ENCODE assay signal across 12 mouse cellular contexts in genomic region chr10:5846939-5847338, GRCm38 (mm10). TPM values are rescaled to one million over a fixed set of nuclear protein-coding genes. Genes with fewer than 3 reads are reported as not detected.
A peak's percentile ranks its signal among the peaks of the same experiment; 100 is the strongest.
DNase-seq lines count a peak whose midpoint lies in the region; ATAC-seq and TF ChIP-seq lines count a peak whose summit lies in the region.
"Had no signal": no experiment of that assay in that cellular context is flagged by ENCODE, and none has a peak within 500 bp of the region (broad histone marks: within the 10 kb centered on the region; RNA-seq: fewer than 3 reads in every experiment).

No protein-coding gene starts in this region.

- in situ Hi-C loops in CH12.LX (cut with MboI; ENCODE audit: low pct_ligation_motif_present, low pct_unique_long_range_greater_than_20kb, low sequenced_read_pairs) = loop anchor here (10.0 kb wide), 1 partner anchor 52 kb away; no protein-coding TSS in a partner anchor

- H3K9ac ChIP-seq in kidney, postnatal 0 days (ENCODE audit: low read depth, low read length) = no peak overlapping the region
- H3K9ac ChIP-seq in CH12.LX (ENCODE audit: insufficient read depth, low read depth) = no peak overlapping the region
- H3K9ac ChIP-seq in forebrain, postnatal 0 days = no peak overlapping the region
- H3K9ac ChIP-seq: limb, embryonic 15.5 days had no signal

- TF ChIP-seq POLR2A in cerebellum, adult 2 months (IDR thresholded peaks at IDR 0.05; ENCODE audit: borderline replicate concordance, insufficient read depth, low read length) = no peak
- no peak for TF ChIP-seq POLR2A in CH12.LX (IDR thresholded peaks at IDR 0.05; ENCODE audit: low read depth, low read length)

- no peak for ATAC-seq in kidney, postnatal 0 days (replicated peaks; ENCODE audit: low FRiP score, low read depth)
- ATAC-seq in forebrain, postnatal 0 days = peak; percentile 67

- H3K27me3 ChIP-seq in cerebellum, adult 2 months (ENCODE audit: control insufficient read depth, insufficient read depth, low read length) = no peaks in the 10 kb centered on the region
- no peaks in the 10 kb centered on the region for H3K27me3 ChIP-seq in kidney, postnatal 0 days (ENCODE audit: insufficient read depth, low read length)
- no peaks in the 10 kb centered on the region for H3K27me3 ChIP-seq in CH12.LX (replicated peaks)
- H3K27me3 ChIP-seq in forebrain, postnatal 0 days (ENCODE audit: insufficient read depth, low read length) = no peaks in the 10 kb centered on the region
- H3K27me3 ChIP-seq: limb, embryonic 15.5 days had no signal

- peak in 1 of 2 experiments; percentile 25 for DNase-seq in cerebellum, adult 2 months
- no peak for DNase-seq in cerebellum, postnatal 36 days
- peak; percentile 74 for DNase-seq in kidney, postnatal 0 days (ENCODE audit: low spot score)
- DNase-seq in kidney, adult 11 months = no peak
- DNase-seq in CH12.LX (ENCODE audit: extremely low read depth) = peak; percentile 29
- DNase-seq in forebrain, postnatal 0 days = peak; percentile 64
- DNase-seq in gastrocnemius, postnatal 10 days = no peak
- no peak for DNase-seq in B cell, adult 2 months
- DNase-seq: cerebellum, adult 11-12 months; kidney, postnatal 4 days; right cerebral cortex, postnatal 4 days had no signal

- no peak overlapping the region for H3K27ac ChIP-seq in cerebellum, adult 2 months (ENCODE audit: insufficient read depth, low read length)
- H3K27ac ChIP-seq in kidney, postnatal 0 days = no peak overlapping the region
- no peak overlapping the region for H3K27ac ChIP-seq in CH12.LX (ENCODE audit: insufficient read depth, low read depth)
- no peak overlapping the region for H3K27ac ChIP-seq in forebrain, postnatal 0 days (ENCODE audit: low read depth, low read length)
- H3K27ac ChIP-seq: limb, embryonic 15.5 days had no signal

- peak; percentile 8; the same call in 1 of the 2 replicates for TF ChIP-seq CTCF in cerebellum, adult 2 months (IDR thresholded peaks at IDR 0.05; ENCODE audit: borderline replicate concordance, insufficient read depth, low read depth, low read length)
- TF ChIP-seq CTCF in kidney, postnatal 0 days (IDR thresholded peaks at IDR 0.05; ENCODE audit: low read depth) = peak; percentile 78
- peak in 1 of 2 experiments; percentile 74; a peak in 2 of 4 replicates for TF ChIP-seq CTCF in CH12.LX (conservative IDR thresholded peaks at IDR 0.05 in 1 of 2, IDR thresholded peaks at IDR 0.05 in 1 of 2; ENCODE audit: low read depth in 2 of 2, low read length in 2 of 2)
- TF ChIP-seq CTCF in forebrain, postnatal 0 days (IDR thresholded peaks at IDR 0.05; ENCODE audit: low read depth) = peak; percentile 73

- TF ChIP-seq RAD21 in CH12.LX (IDR thresholded peaks at IDR 0.05; ENCODE audit: low read depth, low read length) = peak; percentile 92

- H3K79me2 ChIP-seq in CH12.LX (replicated peaks; ENCODE audit: control insufficient read depth, extremely low read depth, insufficient read depth, poor library complexity, severe bottlenecking) = no peaks in the 10 kb centered on the region

- no peaks in the 10 kb centered on the region for H3K36me3 ChIP-seq in kidney, postnatal 0 days (ENCODE audit: insufficient read depth, low read length)
- H3K36me3 ChIP-seq in CH12.LX (replicated peaks in 1 of 2; ENCODE audit: control insufficient read depth in 1 of 2, insufficient read depth in 1 of 2, low read length in 1 of 2) = no peaks in the 10 kb centered on the region
- no peaks in the 10 kb centered on the region for H3K36me3 ChIP-seq in forebrain, postnatal 0 days (ENCODE audit: insufficient read depth)
- H3K36me3 ChIP-seq: limb, embryonic 15.5 days had no signal

- no peak overlapping the region for H3K4me2 ChIP-seq in kidney, postnatal 0 days (ENCODE audit: low read length)
- no peak overlapping the region for H3K4me2 ChIP-seq in CH12.LX (ENCODE audit: insufficient read depth, low read depth, poor library complexity, severe bottlenecking)
- H3K4me2 ChIP-seq in forebrain, postnatal 0 days (ENCODE audit: low read depth) = no peak overlapping the region
- H3K4me2 ChIP-seq: limb, embryonic 15.5 days had no signal

- no peak for TF ChIP-seq EP300 in CH12.LX (IDR thresholded peaks at IDR 0.05; ENCODE audit: low read length)

- H3K9me3 ChIP-seq in kidney, postnatal 0 days (replicated peaks; ENCODE audit: low read length) = no peaks in the 10 kb centered on the region
- no peaks in the 10 kb centered on the region for H3K9me3 ChIP-seq in CH12.LX (replicated peaks; ENCODE audit: low read length)
- no peaks in the 10 kb centered on the region for H3K9me3 ChIP-seq in forebrain, postnatal 0 days (ENCODE audit: low read length)
- H3K9me3 ChIP-seq: limb, embryonic 15.5 days had no signal

- 7% methylated on average over 2 of the region's 2 CpGs for WGBS in cerebellum, adult 2 months
- WGBS in kidney, postnatal 0 days = 23% methylated on average over 2 of the region's 2 CpGs
- WGBS in forebrain, postnatal 0 days = 19% methylated on average over 2 of the region's 2 CpGs

- dilution Hi-C loops in CH12.LX (cut with MboI; ENCODE audit: extremely low pct_ligation_motif_present, extremely low pct_unique_long_range_greater_than_20kb, low sequenced_read_pairs) = no loop called here

- no peak overlapping the region for H3K4me3 ChIP-seq in cerebellum, adult 2 months (replicated peaks; ENCODE audit: insufficient read depth, low read depth, low read length)
- no peak overlapping the region for H3K4me3 ChIP-seq in kidney, postnatal 0 days (replicated peaks; ENCODE audit: low read depth, low read length)
- H3K4me3 ChIP-seq in CH12.LX (replicated peaks in 1 of 3; ENCODE audit: low read depth in 2 of 3, low read length in 2 of 3, poor library complexity in 1 of 3) = no peak overlapping the region
- no peak overlapping the region for H3K4me3 ChIP-seq in forebrain, postnatal 0 days (ENCODE audit: low read depth, low read length)
- H3K4me3 ChIP-seq: limb, embryonic 15.5 days had no signal

- no peaks in the 10 kb centered on the region; the same call in 1 of the 2 replicates for H3K4me1 ChIP-seq in cerebellum, adult 2 months (ENCODE audit: control insufficient read depth, insufficient read depth, low read length)
- no peaks in the 10 kb centered on the region for H3K4me1 ChIP-seq in kidney, postnatal 0 days (replicated peaks; ENCODE audit: insufficient read depth, low read length)
- no peaks in the 10 kb centered on the region for H3K4me1 ChIP-seq in CH12.LX (ENCODE audit: control insufficient read depth in 1 of 2, insufficient read depth in 2 of 2)
- no peaks in the 10 kb centered on the region for H3K4me1 ChIP-seq in forebrain, postnatal 0 days (ENCODE audit: insufficient read depth)
- H3K4me1 ChIP-seq: limb, embryonic 15.5 days had no signal

TF ChIP-seq in CH12.LX, 34 proteins besides CTCF, POLR2A, EP300 and RAD21:
- TF ChIP-seq ZNF384 (IDR thresholded peaks at IDR 0.05; ENCODE audit: low read depth, low read length) (peak; percentile 74), TCF12 (IDR thresholded peaks at IDR 0.05; ENCODE audit: low read depth, low read length) (no peak), MAX (IDR thresholded peaks at IDR 0.05; ENCODE audit: low read length) (no peak), ZKSCAN1 (IDR thresholded peaks at IDR 0.05; ENCODE audit: borderline replicate concordance, low read depth, low read length) (no peak), POLR2AphosphoS2 (IDR thresholded peaks at IDR 0.05; ENCODE audit: low read depth, low read length) (no peak), MXI1 (IDR thresholded peaks at IDR 0.05; ENCODE audit: low read depth, low read length) (no peak), ELF1 (IDR thresholded peaks at IDR 0.05; ENCODE audit: low read depth, low read length) (no peak), PAX5 (IDR thresholded peaks at IDR 0.05; ENCODE audit: low read length) (no peak), SMC3 (IDR thresholded peaks at IDR 0.05; ENCODE audit: low read depth, low read length) (peak; percentile 54), ZMIZ1 (IDR thresholded peaks at IDR 0.05; ENCODE audit: low read depth, low read length) (no peak), MYC (IDR thresholded peaks at IDR 0.05; ENCODE audit: low read depth, low read length) (0 out of 2 replicates have a peak, but pooled peaks have one; percentile 19), UBTF (IDR thresholded peaks at IDR 0.05; ENCODE audit: low read depth, low read length) (no peak), ETS1 (conservative IDR thresholded peaks at IDR 0.05; ENCODE audit: low read depth, low read length) (no peak), HCFC1 (IDR thresholded peaks at IDR 0.05; ENCODE audit: low read depth, low read length) (no peak), JUN (IDR thresholded peaks at IDR 0.05; ENCODE audit: insufficient read depth, low read depth, low read length) (no peak), CHD1 (IDR thresholded peaks at IDR 0.05; ENCODE audit: low read depth, low read length) (no peak), MAFK (IDR thresholded peaks at IDR 0.05; ENCODE audit: insufficient replicate concordance, low read length) (no peak), SIN3A (IDR thresholded peaks at IDR 0.05; ENCODE audit: low read length) (0 out of 2 replicates have a peak, but pooled peaks have one; percentile 34), E2F4 (IDR thresholded peaks at IDR 0.05; ENCODE audit: insufficient replicate concordance, low read depth, low read length) (no peak), USF2 (conservative IDR thresholded peaks at IDR 0.05; ENCODE audit: low read depth, low read length) (no peak), ZC3H11A (IDR thresholded peaks at IDR 0.05; ENCODE audit: low read depth, low read length) (no peak), MEF2A (IDR thresholded peaks at IDR 0.05; ENCODE audit: borderline replicate concordance, low read depth, low read length) (no peak)

RNA-seq across cellular contexts. Expression of gene Mtrf1l, which starts 23.2 kb away (rescaled TPM):
- 5.8 and 7.0 TPM in 2 replicates for polyA plus RNA-seq in cerebellum, adult 2 months (2012; rRNA removed)
- 13.1 and 13.3 TPM in 2 replicates for polyA plus RNA-seq in kidney, postnatal 0 days (2015; fragmentation: Nextera tagmentation; extraction: Ambion mirVana)
- total RNA-seq in CH12.LX (2012; rRNA removed) (5.6 and 8.4 TPM in 2 replicates), CH12.LX (2014; rRNA removed) (12.4 and 12.9 TPM in 2 replicates)
- polyA plus RNA-seq in CH12.LX (2012; ENCODE audit: insufficient read length, low read depth) = 8.8 and 9.5 TPM in 2 replicates
- 11.5 and 13.4 TPM in 2 replicates for total RNA-seq in forebrain, postnatal 0 days (2014; rRNA removed)
- 6.6 TPM in 2 replicates for polyA plus RNA-seq in forebrain, postnatal 0 days (2015; fragmentation: Nextera tagmentation; extraction: Ambion mirVana)
- 1 to 10 TPM; 6.9 to 7.2 TPM for total RNA-seq in gastrocnemius, postnatal 10 days (2021)

RNA-seq across cellular contexts. Expression of gene Fbxo5, which starts 41.5 kb away (rescaled TPM):
- 3.8 and 5.0 TPM in 2 replicates for polyA plus RNA-seq in cerebellum, adult 2 months (2012; rRNA removed)
- polyA plus RNA-seq in kidney, postnatal 0 days (2015; fragmentation: Nextera tagmentation; extraction: Ambion mirVana) = 29.3 and 38.3 TPM in 2 replicates
- total RNA-seq in CH12.LX (2012; rRNA removed) (34.8 and 45.4 TPM in 2 replicates), CH12.LX (2014; rRNA removed) (66.9 and 68.2 TPM in 2 replicates)
- polyA plus RNA-seq in CH12.LX (2012; ENCODE audit: insufficient read length, low read depth) = 45.5 and 46.4 TPM in 2 replicates
- total RNA-seq in forebrain, postnatal 0 days (2014; rRNA removed) = 3.7 and 7.8 TPM in 2 replicates
- polyA plus RNA-seq in forebrain, postnatal 0 days (2015; fragmentation: Nextera tagmentation; extraction: Ambion mirVana) = 6.2 and 8.9 TPM in 2 replicates
- total RNA-seq in gastrocnemius, postnatal 10 days (2021) = 1 to 10 TPM; 4.4 to 5.6 TPM

Comparison
In these comparisons a context has a peak if more than half of its experiments do, and no peak if none do; other contexts are left out.
1. DNase-seq: peak in kidney, postnatal 0 days (single experiment), CH12.LX (single experiment) and forebrain, postnatal 0 days (single experiment); none in cerebellum, postnatal 36 days (0 of 2), kidney, adult 11 months (single experiment), gastrocnemius, postnatal 10 days (single experiment) and B cell, adult 2 months (0 of 2).